Mouse (Mus musculus) myocyte (in vitro differentiated cells): Measurements from ENCODE around the gene Gm17349. TPM values are rescaled to one million over a fixed set of nuclear protein-coding genes. Genes with fewer than 3 reads are reported as not detected.

Source experiments
- H3K27me3 ChIP-seq: one replicate; pipeline ENCODE4 v1.6.1; 2011; ENCODE audit not compliant: control insufficient read depth, insufficient read depth, insufficient read length
- H3K36me3 ChIP-seq: one replicate; pipeline ENCODE4 v1.6.1; 2011; ENCODE audit not compliant: control insufficient read depth, insufficient read depth
- H3K4me2 ChIP-seq: one replicate; pipeline ENCODE4 v1.6.1; 2011; ENCODE audit warnings: low read depth, control low read depth
- H3K4me3 ChIP-seq: one replicate; pipeline ENCODE4 v1.5.1; 2011; ENCODE audit warnings: mild to moderate bottlenecking, control low read depth, moderate library complexity
- H3K79me2 ChIP-seq: one replicate; pipeline ENCODE4 v1.6.1; 2011; ENCODE audit not compliant: control insufficient read depth, insufficient read depth
- H3ac ChIP-seq: one replicate; pipeline ENCODE4 v1.6.1; 2011; ENCODE audit not compliant: control insufficient read depth, insufficient read length
- CEBPB ChIP-seq: IDR thresholded peaks from 2 replicates; pipeline ENCODE4 v1.6.1; 2011; ENCODE audit warnings: mild to moderate bottlenecking, moderate library complexity; ENCODE audit not compliant: poor library complexity, insufficient read depth, severe bottlenecking
- E2F4 ChIP-seq: IDR thresholded peaks from one replicate; pipeline ENCODE4 v1.6.1; 2011; ENCODE audit warnings: mild to moderate bottlenecking, control low read depth, moderate library complexity; ENCODE audit not compliant: insufficient read depth
- MAX ChIP-seq: IDR thresholded peaks from one replicate; pipeline ENCODE4 v1.6.1; 2011; ENCODE audit warnings: low read depth, mild to moderate bottlenecking, control low read depth
- MYOD1 ChIP-seq, 3 experiments: IDR thresholded peaks; one replicate each; pipeline ENCODE4 v1.6.1; 2011; ENCODE audit warnings: control low read depth in 2 of 3, low read depth in 2 of 3, mild to moderate bottlenecking in 2 of 3, moderate library complexity in 1 of 3; ENCODE audit not compliant: insufficient read length in 2 of 3, control insufficient read depth in 1 of 3
- MYOG ChIP-seq, 3 experiments: IDR thresholded peaks; one replicate each; pipeline ENCODE4 v1.6.1; 2011; ENCODE audit warnings: control low read depth in 2 of 3, low read depth in 2 of 3, mild to moderate bottlenecking in 2 of 3; ENCODE audit not compliant: insufficient read length in 2 of 3, control insufficient read depth in 1 of 3, insufficient read depth in 1 of 3
- POLR2A ChIP-seq: IDR thresholded peaks from one replicate; pipeline ENCODE4 v1.6.1; 2011; ENCODE audit warnings: low read depth, mild to moderate bottlenecking, control low read depth, moderate library complexity; ENCODE audit not compliant: insufficient read length
- POLR2AphosphoS2 ChIP-seq: IDR thresholded peaks from one replicate; pipeline ENCODE4 v1.6.1; 2011; ENCODE audit warnings: low read depth, control low read depth; ENCODE audit not compliant: insufficient read length
- REST ChIP-seq: IDR thresholded peaks from one replicate; pipeline ENCODE4 v1.6.1; 2011; ENCODE audit warnings: mild to moderate bottlenecking, control low read depth, moderate library complexity; ENCODE audit not compliant: insufficient read depth, insufficient read length
- SRF ChIP-seq: IDR thresholded peaks from one replicate; pipeline ENCODE4 v1.6.1; 2011; ENCODE audit warnings: low read depth; ENCODE audit not compliant: control insufficient read depth, insufficient read length
- TCF12 ChIP-seq: IDR thresholded peaks from one replicate; pipeline ENCODE4 v1.6.1; 2011; ENCODE audit warnings: mild to moderate bottlenecking, control low read depth; ENCODE audit not compliant: poor library complexity, insufficient read depth, severe bottlenecking
- TCF3 ChIP-seq: IDR thresholded peaks from one replicate; pipeline ENCODE4 v1.6.1; 2011; ENCODE audit warnings: low read depth, control low read depth; ENCODE audit not compliant: insufficient read length
- USF1 ChIP-seq: IDR thresholded peaks from one replicate; pipeline ENCODE4 v1.6.1; 2011; ENCODE audit warnings: low read depth, mild to moderate bottlenecking, control low read depth, moderate library complexity
- polyA plus RNA-seq: library from polyadenylated mRNA; unstranded; fragments of >200 nt; fragmentation: generic; extraction: Trizol; gene quantifications from one replicate; pipeline ENCODE4 v1.2.1, GENCODE M21; 2012; ENCODE audit warnings: missing spikeins

Gene Gm17349
- polyA plus RNA-seq, 1 experiment = not detected

- Histone ChIP-seq H3K79me2 (peaks cover 23% of the 10 kb centered on the region), H3K36me3 (no peaks in the 10 kb centered on the region), H3ac (no peak overlapping the region), H3K4me2 (no peak overlapping the region), H3K4me3 (no peak overlapping the region), H3K27me3 (no peaks in the 10 kb centered on the region)
- TF ChIP-seq POLR2A (no peak), POLR2AphosphoS2 (no peak)
These were observed 51.4 kb downstream of the Gm17349 start for GRCm38 (mm10) chr15:99653876-99654275.

- TF ChIP-seq CEBPB = no peak
- no peak for TF ChIP-seq MYOG (IDR thresholded peaks at IDR 0.05; ENCODE audit: control insufficient read depth in 1 of 3, insufficient read depth in 1 of 3, insufficient read length in 2 of 3, low read depth in 2 of 3)
- no peak for TF ChIP-seq USF1
- no peak for TF ChIP-seq TCF12
- no peak for TF ChIP-seq MYOD1 (IDR thresholded peaks at IDR 0.05; ENCODE audit: control insufficient read depth in 1 of 3, insufficient read length in 2 of 3, low read depth in 2 of 3)
- TF ChIP-seq SRF = no peak
- no peak for TF ChIP-seq POLR2AphosphoS2
- TF ChIP-seq TCF3 = no peak
- TF ChIP-seq POLR2A = no peak
- no peak for TF ChIP-seq MAX
- no peak for TF ChIP-seq REST
- no peak for TF ChIP-seq E2F4
- Histone ChIP-seq H3ac (no peak overlapping the region), H3K79me2 (peaks cover 29% of the 10 kb centered on the region), H3K4me3 (no peak overlapping the region), H3K4me2 (no peak overlapping the region), H3K27me3 (no peaks in the 10 kb centered on the region), H3K36me3 (no peaks in the 10 kb centered on the region)
These were observed 52.0 kb downstream of the Gm17349 start for GRCm38 (mm10) chr15:99653291-99653690.

Other genes starting within 250 kb of the Gm17349 start
- 40.9 TPM for gene Nckap5l, start 247.7 kb downstream of the Gm17349 start, polyA plus RNA-seq
- gene Bcdin3d, start 230.8 kb downstream of the Gm17349 start, polyA plus RNA-seq = 11.8 TPM
- gene Faim2, start 177.3 kb downstream of the Gm17349 start, polyA plus RNA-seq = 0.40 TPM
- 0.02 TPM for gene Aqp2, start 126.4 kb downstream of the Gm17349 start, polyA plus RNA-seq
- 109 TPM for gene Aqp5, start 114.7 kb downstream of the Gm17349 start, polyA plus RNA-seq
- not detected for gene Aqp6, start 104.1 kb downstream of the Gm17349 start, polyA plus RNA-seq
- 99.0 TPM for gene Racgap1, start 53.8 kb downstream of the Gm17349 start, polyA plus RNA-seq
- 2.0 TPM for gene Asic1, start 35.1 kb downstream of the Gm17349 start, polyA plus RNA-seq
- 18.9 TPM for gene Smarcd1, start 3.4 kb downstream of the Gm17349 start, polyA plus RNA-seq
- gene Gpd1, start 12.0 kb upstream of the Gm17349 start, polyA plus RNA-seq = 6.9 TPM
- 410 TPM for gene Cox14, start 20.1 kb upstream of the Gm17349 start, polyA plus RNA-seq
- gene Cers5, start 67.4 kb upstream of the Gm17349 start, polyA plus RNA-seq = 68.6 TPM
- gene Lima1, start 170.0 kb upstream of the Gm17349 start, polyA plus RNA-seq = 140 TPM